Mouse (Mus musculus) myocyte (in vitro differentiated cells): ENCODE measurements around the gene Sipa1l1. TPM values are rescaled to one million over a fixed set of nuclear protein-coding genes. Genes with fewer than 3 reads are reported as not detected.

Source experiments
- H3K27me3 ChIP-seq: one replicate; pipeline ENCODE4 v1.6.1; 2011; ENCODE audit not compliant: control insufficient read depth, insufficient read depth, insufficient read length
- H3K36me3 ChIP-seq: one replicate; pipeline ENCODE4 v1.6.1; 2011; ENCODE audit not compliant: control insufficient read depth, insufficient read depth
- H3K4me2 ChIP-seq: one replicate; pipeline ENCODE4 v1.6.1; 2011; ENCODE audit warnings: low read depth, control low read depth
- H3K4me3 ChIP-seq: one replicate; pipeline ENCODE4 v1.5.1; 2011; ENCODE audit warnings: mild to moderate bottlenecking, control low read depth, moderate library complexity
- H3K79me2 ChIP-seq: one replicate; pipeline ENCODE4 v1.6.1; 2011; ENCODE audit not compliant: control insufficient read depth, insufficient read depth
- H3ac ChIP-seq: one replicate; pipeline ENCODE4 v1.6.1; 2011; ENCODE audit not compliant: control insufficient read depth, insufficient read length
- CEBPB ChIP-seq: IDR thresholded peaks from 2 replicates; pipeline ENCODE4 v1.6.1; 2011; ENCODE audit warnings: mild to moderate bottlenecking, moderate library complexity; ENCODE audit not compliant: poor library complexity, insufficient read depth, severe bottlenecking
- E2F4 ChIP-seq: IDR thresholded peaks from one replicate; pipeline ENCODE4 v1.6.1; 2011; ENCODE audit warnings: mild to moderate bottlenecking, control low read depth, moderate library complexity; ENCODE audit not compliant: insufficient read depth
- MAX ChIP-seq: IDR thresholded peaks from one replicate; pipeline ENCODE4 v1.6.1; 2011; ENCODE audit warnings: low read depth, mild to moderate bottlenecking, control low read depth
- MYOD1 ChIP-seq, 3 experiments: IDR thresholded peaks; one replicate each; pipeline ENCODE4 v1.6.1; 2011; ENCODE audit warnings: control low read depth in 2 of 3, low read depth in 2 of 3, mild to moderate bottlenecking in 2 of 3, moderate library complexity in 1 of 3; ENCODE audit not compliant: insufficient read length in 2 of 3, control insufficient read depth in 1 of 3
- MYOG ChIP-seq, 3 experiments: IDR thresholded peaks; one replicate each; pipeline ENCODE4 v1.6.1; 2011; ENCODE audit warnings: control low read depth in 2 of 3, low read depth in 2 of 3, mild to moderate bottlenecking in 2 of 3; ENCODE audit not compliant: insufficient read length in 2 of 3, control insufficient read depth in 1 of 3, insufficient read depth in 1 of 3
- POLR2A ChIP-seq: IDR thresholded peaks from one replicate; pipeline ENCODE4 v1.6.1; 2011; ENCODE audit warnings: low read depth, mild to moderate bottlenecking, control low read depth, moderate library complexity; ENCODE audit not compliant: insufficient read length
- POLR2AphosphoS2 ChIP-seq: IDR thresholded peaks from one replicate; pipeline ENCODE4 v1.6.1; 2011; ENCODE audit warnings: low read depth, control low read depth; ENCODE audit not compliant: insufficient read length
- REST ChIP-seq: IDR thresholded peaks from one replicate; pipeline ENCODE4 v1.6.1; 2011; ENCODE audit warnings: mild to moderate bottlenecking, control low read depth, moderate library complexity; ENCODE audit not compliant: insufficient read depth, insufficient read length
- SRF ChIP-seq: IDR thresholded peaks from one replicate; pipeline ENCODE4 v1.6.1; 2011; ENCODE audit warnings: low read depth; ENCODE audit not compliant: control insufficient read depth, insufficient read length
- TCF12 ChIP-seq: IDR thresholded peaks from one replicate; pipeline ENCODE4 v1.6.1; 2011; ENCODE audit warnings: mild to moderate bottlenecking, control low read depth; ENCODE audit not compliant: poor library complexity, insufficient read depth, severe bottlenecking
- TCF3 ChIP-seq: IDR thresholded peaks from one replicate; pipeline ENCODE4 v1.6.1; 2011; ENCODE audit warnings: low read depth, control low read depth; ENCODE audit not compliant: insufficient read length
- USF1 ChIP-seq: IDR thresholded peaks from one replicate; pipeline ENCODE4 v1.6.1; 2011; ENCODE audit warnings: low read depth, mild to moderate bottlenecking, control low read depth, moderate library complexity
- polyA plus RNA-seq: library from polyadenylated mRNA; unstranded; fragments of >200 nt; fragmentation: generic; extraction: Trizol; gene quantifications from one replicate; pipeline ENCODE4 v1.2.1, GENCODE M21; 2012; ENCODE audit warnings: missing spikeins

Sipa1l1 gene
- polyA plus RNA-seq, 1 experiment: 22.5 TPM

- H3K4me2 ChIP-seq: no peak overlapping the region
- no peaks in the 10 kb centered on the region for H3K79me2 ChIP-seq
- H3K36me3 ChIP-seq: no peaks in the 10 kb centered on the region
- TF ChIP-seq USF1: no peak
- TF ChIP-seq REST: no peak
- TF ChIP-seq E2F4: no peak
- no peak for TF ChIP-seq MYOD1 (IDR thresholded peaks at IDR 0.05; ENCODE audit: control insufficient read depth in 1 of 3, insufficient read length in 2 of 3, low read depth in 2 of 3)
- no peak for TF ChIP-seq TCF12
- no peak for TF ChIP-seq POLR2A
- TF ChIP-seq TCF3: no peak
- TF ChIP-seq MYOG (IDR thresholded peaks at IDR 0.05; ENCODE audit: control insufficient read depth in 1 of 3, insufficient read depth in 1 of 3, insufficient read length in 2 of 3, low read depth in 2 of 3): no peak
- no peak overlapping the region for H3ac ChIP-seq
- no peaks in the 10 kb centered on the region for H3K27me3 ChIP-seq
- no peak overlapping the region for H3K4me3 ChIP-seq
Observed at GRCm38 (mm10) chr12:82151019-82151418, 18.1 kb upstream of the Sipa1l1 start.

GRCm38 (mm10) chr12:82154527-82154926 is 14.6 kb upstream of the Sipa1l1 start:
- TF ChIP-seq MYOG (IDR thresholded peaks at IDR 0.05; ENCODE audit: control insufficient read depth in 1 of 3, insufficient read depth in 1 of 3, insufficient read length in 2 of 3, low read depth in 2 of 3): no peak
- TF ChIP-seq SRF: no peak
- no peak for TF ChIP-seq TCF3
- no peak for TF ChIP-seq USF1

GRCm38 (mm10) chr12:82158516-82158915 is 10.6 kb upstream of the Sipa1l1 start:
- TF ChIP-seq MAX: no peak
- TF ChIP-seq TCF3: no peak
- no peak for TF ChIP-seq E2F4
- TF ChIP-seq SRF: no peak
- no peak for TF ChIP-seq CEBPB
- TF ChIP-seq MYOD1 (IDR thresholded peaks at IDR 0.05; ENCODE audit: control insufficient read depth in 1 of 3, insufficient read length in 2 of 3, low read depth in 2 of 3): no peak
- no peak for TF ChIP-seq MYOG (IDR thresholded peaks at IDR 0.05; ENCODE audit: control insufficient read depth in 1 of 3, insufficient read depth in 1 of 3, insufficient read length in 2 of 3, low read depth in 2 of 3)
- Histone ChIP-seq H3ac (no peak overlapping the region), H3K4me2 (no peak overlapping the region), H3K27me3 (no peaks in the 10 kb centered on the region), H3K4me3 (no peak overlapping the region), H3K36me3 (no peaks in the 10 kb centered on the region), H3K79me2 (no peaks in the 10 kb centered on the region)

More at GRCm38 (mm10) chr12:82154527-82154926, 14.6 kb upstream of the Sipa1l1 start:
- no peaks in the 10 kb centered on the region for H3K27me3 ChIP-seq
- no peaks in the 10 kb centered on the region for H3K79me2 ChIP-seq
- H3ac ChIP-seq: no peak overlapping the region
- no peaks in the 10 kb centered on the region for H3K36me3 ChIP-seq
- no peak overlapping the region for H3K4me2 ChIP-seq
- no peak overlapping the region for H3K4me3 ChIP-seq

GRCm38 (mm10) chr12:82159372-82159771 is 9.7 kb upstream of the Sipa1l1 start:
- TF ChIP-seq MAX: no peak
- no peak for TF ChIP-seq TCF12
- no peak for TF ChIP-seq POLR2AphosphoS2
- TF ChIP-seq TCF3: no peak
- TF ChIP-seq POLR2A: no peak
- TF ChIP-seq MYOG (IDR thresholded peaks at IDR 0.05; ENCODE audit: control insufficient read depth in 1 of 3, insufficient read depth in 1 of 3, insufficient read length in 2 of 3, low read depth in 2 of 3): no peak
- no peak for TF ChIP-seq MYOD1 (IDR thresholded peaks at IDR 0.05; ENCODE audit: control insufficient read depth in 1 of 3, insufficient read length in 2 of 3, low read depth in 2 of 3)
- TF ChIP-seq USF1: no peak
- TF ChIP-seq REST: no peak
- TF ChIP-seq E2F4: no peak
- no peak for TF ChIP-seq CEBPB
- no peak for TF ChIP-seq SRF
- no peak overlapping the region for H3K4me3 ChIP-seq
- no peaks in the 10 kb centered on the region for H3K79me2 ChIP-seq
- no peaks in the 10 kb centered on the region for H3K36me3 ChIP-seq
- H3K27me3 ChIP-seq: no peaks in the 10 kb centered on the region
- no peak overlapping the region for H3K4me2 ChIP-seq
- no peak overlapping the region for H3ac ChIP-seq

- Histone ChIP-seq H3K36me3 (no peaks in the 10 kb centered on the region), H3K4me3 (no peak overlapping the region), H3K79me2 (no peaks in the 10 kb centered on the region), H3K27me3 (no peaks in the 10 kb centered on the region), H3ac (no peak overlapping the region), H3K4me2 (no peak overlapping the region)
- TF ChIP-seq POLR2A: no peak
- TF ChIP-seq CEBPB: no peak
- no peak for TF ChIP-seq MYOD1 (IDR thresholded peaks at IDR 0.05; ENCODE audit: control insufficient read depth in 1 of 3, insufficient read length in 2 of 3, low read depth in 2 of 3)
- TF ChIP-seq E2F4: no peak
- TF ChIP-seq SRF: no peak
- TF ChIP-seq REST: no peak
- TF ChIP-seq MAX: no peak
- no peak for TF ChIP-seq USF1
- TF ChIP-seq POLR2AphosphoS2: no peak
- TF ChIP-seq MYOG (IDR thresholded peaks at IDR 0.05; ENCODE audit: control insufficient read depth in 1 of 3, insufficient read depth in 1 of 3, insufficient read length in 2 of 3, low read depth in 2 of 3): no peak
- no peak for TF ChIP-seq TCF12
- TF ChIP-seq TCF3: no peak
Observed at GRCm38 (mm10) chr12:82165651-82166050, 3.5 kb upstream of the Sipa1l1 start.
